Mouse (Mus musculus) heart, embryonic 14.5 days (tissue): Measurements from ENCODE around the gene Chmp2b. TPM values are rescaled to one million over a fixed set of nuclear protein-coding genes. Genes with fewer than 3 reads are reported as not detected.

Experiments used
- ATAC-seq: fragments of 200-750 bp; cut with Nextera tagmentation; 2 replicates; pipeline ENCODE4 v1.8.0; 2017; ENCODE audit warnings: low read depth, moderate TSS enrichment; ENCODE audit not compliant: insufficient number of reproducible peaks, insufficient read depth, low FRiP score
- H3K27ac ChIP-seq, 2 experiments: fragments of 200-500 bp in 1 of 2; fragments of 300-500 bp in 1 of 2; sonication (generic) in 1 of 2; replicated peaks in 1 of 2; 2 replicates each; pipeline ENCODE4 v1.5.1; 2012 to 2014; ENCODE audit warnings: low read depth in 2 of 2, low read length in 2 of 2, control low read depth in 1 of 2, mild to moderate bottlenecking in 1 of 2, mixed read lengths in 1 of 2; ENCODE audit not compliant: control insufficient read depth in 1 of 2, insufficient read depth in 1 of 2
- H3K27me3 ChIP-seq: fragments of 300-500 bp; sonication (generic); 2 replicates; pipeline ENCODE4 v1.6.1; 2014; ENCODE audit warnings: mild to moderate bottlenecking, low read length, control low read depth; ENCODE audit not compliant: control insufficient read depth, insufficient read depth
- H3K36me3 ChIP-seq: fragments of 300-500 bp; sonication (generic); 2 replicates; pipeline ENCODE4 v1.6.1; 2014; ENCODE audit warnings: mild to moderate bottlenecking, control low read depth, low read length, mixed read lengths; ENCODE audit not compliant: control insufficient read depth, insufficient read depth
- H3K4me1 ChIP-seq, 2 experiments: fragments of 200-500 bp in 1 of 2; fragments of 300-500 bp in 1 of 2; sonication (generic) in 1 of 2; 2 replicates each; pipeline ENCODE4 v1.6.1; 2012 to 2014; ENCODE audit warnings: low read length in 2 of 2, control low read depth in 1 of 2, mixed read lengths in 1 of 2; ENCODE audit not compliant: control insufficient read depth in 2 of 2, insufficient read depth in 2 of 2
- H3K4me2 ChIP-seq: fragments of 300-500 bp; sonication (generic); 2 replicates; pipeline ENCODE4 v1.6.1; 2014; ENCODE audit warnings: mild to moderate bottlenecking, low read length
- H3K4me3 ChIP-seq, 2 experiments: fragments of 200-500 bp in 1 of 2; fragments of 300-500 bp in 1 of 2; sonication (generic) in 1 of 2; 2 replicates each; pipeline ENCODE4 v1.5.1; 2012 to 2014; ENCODE audit warnings: low read length in 2 of 2, mild to moderate bottlenecking in 2 of 2, control low read depth in 1 of 2, low read depth in 1 of 2, moderate library complexity in 1 of 2; ENCODE audit not compliant: control insufficient read depth in 1 of 2, insufficient read depth in 1 of 2
- H3K9ac ChIP-seq: fragments of 300-500 bp; sonication (generic); 2 replicates; pipeline ENCODE4 v1.6.1; 2014; ENCODE audit warnings: mild to moderate bottlenecking, low read length
- H3K9me3 ChIP-seq: fragments of 300-500 bp; sonication (generic); 2 replicates; pipeline ENCODE4 v1.6.1; 2016; ENCODE audit warnings: low read length, control low read depth; ENCODE audit not compliant: control insufficient read depth
- WGBS: fragments of 180-500 bp; shearing (Covaris S2); extraction: QIAGEN DNeasy Blood & Tissue Kit; methylation state at CpG from one replicate; pipeline ENCODE4 v1.1.7; 2014; 5-methylcytosine and 5-hydroxymethylcytosine counted together
- polyA plus RNA-seq: library from polyadenylated mRNA; unstranded; fragments of >200 nt; fragmentation: Nextera tagmentation; extraction: Ambion mirVana; gene quantifications from 2 replicates; pipeline ENCODE4 v1.2.1, GENCODE M21; 2014

Chmp2b gene
- polyA plus RNA-seq, 1 experiment from 2014 or later = 60.5 TPM

DNA sequence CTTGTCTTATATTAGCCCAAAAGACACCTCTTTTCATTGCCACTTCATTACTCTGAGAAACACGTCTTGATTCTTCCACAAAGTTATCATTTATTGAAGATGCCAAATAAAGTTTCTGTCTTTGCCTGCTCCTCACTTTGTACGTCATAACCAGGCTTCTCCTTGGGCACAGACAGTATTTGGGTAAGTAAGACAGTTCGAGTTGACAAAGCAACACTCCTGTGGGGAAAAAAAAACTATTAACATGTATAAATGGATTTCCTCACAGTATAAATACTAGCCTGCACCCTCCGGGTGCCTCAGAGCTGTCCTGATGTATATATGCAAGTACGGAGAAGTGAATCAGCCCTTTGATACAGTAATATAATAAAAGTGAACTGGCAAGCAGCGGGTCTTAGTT, 42.3 kb downstream of the Chmp2b start, which contains the start of gene Pou1f1:
Gene Pou1f1 (plus strand): TSS at position 301 of the 400 bp plus-strand sequence.
- Histone ChIP-seq H3K27me3 (no peaks in the 10 kb centered on the region), H3K9me3 (no peaks in the 10 kb centered on the region), H3K4me2 (no peak within 1 kb of the TSS), H3K4me1 (no peaks in the 10 kb centered on the region), H3K27ac (no peak within 1 kb of the TSS), H3K4me3 (no peak within 1 kb of the TSS), H3K36me3 (no peaks in the 10 kb centered on the region), H3K9ac (no peak within 1 kb of the TSS)
- WGBS = 76% methylated on average over 6 of the region's 6 CpGs
- ATAC-seq = no peak

DNA sequence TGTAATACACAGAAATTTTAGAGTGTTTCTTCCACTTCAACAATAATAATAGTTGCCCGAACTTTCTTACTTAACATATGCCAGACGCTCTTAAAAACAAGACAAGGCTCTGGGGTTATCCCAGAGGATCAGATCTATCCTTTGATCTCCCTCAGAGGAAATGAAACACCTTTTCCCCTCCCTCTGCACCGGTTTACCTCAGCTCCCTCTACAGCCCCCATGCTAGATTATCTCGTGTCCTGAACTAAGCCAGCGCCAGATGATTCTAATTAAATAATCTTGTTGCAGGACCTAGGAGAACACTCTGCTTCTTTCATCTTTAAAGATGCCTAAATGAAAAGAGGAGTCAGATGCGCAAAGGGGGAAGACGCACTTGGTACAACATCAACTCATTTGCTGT, 48.3 kb downstream of the Chmp2b start:
- H3K36me3 ChIP-seq = no peaks in the 10 kb centered on the region
- H3K4me2 ChIP-seq = no peak overlapping the region
- no peak overlapping the region for H3K27ac ChIP-seq
- no peaks in the 10 kb centered on the region for H3K9me3 ChIP-seq
- no peak overlapping the region for H3K9ac ChIP-seq
- no peak overlapping the region for H3K4me3 ChIP-seq
- 73% methylated on average over 7 of the region's 7 CpGs for WGBS
- ATAC-seq = no peak
- no peaks in the 10 kb centered on the region for H3K27me3 ChIP-seq
- no peaks in the 10 kb centered on the region for H3K4me1 ChIP-seq

DNA sequence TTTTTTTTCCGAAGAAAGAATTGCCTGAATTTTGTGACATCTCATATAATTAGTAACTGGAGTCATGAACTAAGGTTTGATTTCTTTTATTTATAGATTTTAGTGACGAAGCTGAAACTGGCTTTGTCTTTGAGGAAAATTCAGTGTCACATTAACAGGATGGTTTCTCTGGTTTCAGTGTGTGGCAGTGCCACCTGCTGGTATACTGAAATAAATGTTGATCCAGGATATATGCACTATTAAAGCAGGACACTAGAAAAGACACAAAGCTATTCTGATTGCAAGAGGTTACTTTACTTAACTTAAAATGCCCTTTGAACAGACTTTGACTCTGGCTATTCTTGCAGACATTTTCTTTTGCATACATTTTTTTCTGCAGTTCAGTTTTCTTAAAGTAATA, 65.5 kb downstream of the Chmp2b start:
- H3K4me2 ChIP-seq = no peak overlapping the region
- no peak overlapping the region for H3K4me3 ChIP-seq
- 40% methylated on average over 2 of the region's 2 CpGs for WGBS
- no peaks in the 10 kb centered on the region for H3K9me3 ChIP-seq
- no peak overlapping the region for H3K9ac ChIP-seq
- no peaks in the 10 kb centered on the region for H3K36me3 ChIP-seq
- H3K27me3 ChIP-seq = no peaks in the 10 kb centered on the region
- no peak for ATAC-seq
- no peaks in the 10 kb centered on the region for H3K4me1 ChIP-seq
- H3K27ac ChIP-seq = no peak overlapping the region

DNA sequence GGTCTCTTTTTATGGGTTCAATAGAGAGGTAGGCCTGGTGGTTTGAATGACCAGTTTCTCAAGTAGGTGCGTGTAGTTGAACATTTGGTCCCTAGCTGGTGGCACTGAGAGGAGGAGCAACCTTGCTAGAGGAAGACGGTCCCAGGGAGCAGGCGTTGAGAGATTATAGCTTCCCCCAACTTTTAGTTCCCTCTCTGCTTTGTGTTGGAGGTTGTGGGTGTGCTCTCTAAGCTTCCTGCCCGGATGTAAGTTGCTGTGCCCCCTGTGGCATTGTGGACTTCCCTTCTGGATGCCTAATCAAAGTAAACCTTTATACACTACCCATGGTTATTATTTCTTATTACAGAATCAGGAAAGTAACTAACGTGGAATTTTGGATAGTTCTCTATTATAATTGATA, 66.5 kb downstream of the Chmp2b start:
- ATAC-seq = no peak
- H3K9ac ChIP-seq = no peak overlapping the region
- no peaks in the 10 kb centered on the region for H3K27me3 ChIP-seq
- H3K9me3 ChIP-seq = no peaks in the 10 kb centered on the region
- no peak overlapping the region for H3K27ac ChIP-seq
- H3K4me3 ChIP-seq = no peak overlapping the region
- no peak overlapping the region for H3K4me2 ChIP-seq
- H3K36me3 ChIP-seq = no peaks in the 10 kb centered on the region
- 53% methylated on average over 5 of the region's 5 CpGs for WGBS
- no peaks in the 10 kb centered on the region for H3K4me1 ChIP-seq

Other genes with a start within 250 kb of the Chmp2b start
- not detected in 2 replicates for gene Pou1f1, start 42.2 kb downstream of the Chmp2b start, polyA plus RNA-seq